Mouse (Mus musculus): ENCODE data around the gene Ddc. TPM values are rescaled to one million over a fixed set of nuclear protein-coding genes. Genes with fewer than 3 reads are reported as not detected.

The Ddc gene
- 32.5 and 48.4 TPM in 2 replicates for polyA plus RNA-seq (2014; fragmentation: Nextera tagmentation; extraction: Ambion mirVana)

DNA sequence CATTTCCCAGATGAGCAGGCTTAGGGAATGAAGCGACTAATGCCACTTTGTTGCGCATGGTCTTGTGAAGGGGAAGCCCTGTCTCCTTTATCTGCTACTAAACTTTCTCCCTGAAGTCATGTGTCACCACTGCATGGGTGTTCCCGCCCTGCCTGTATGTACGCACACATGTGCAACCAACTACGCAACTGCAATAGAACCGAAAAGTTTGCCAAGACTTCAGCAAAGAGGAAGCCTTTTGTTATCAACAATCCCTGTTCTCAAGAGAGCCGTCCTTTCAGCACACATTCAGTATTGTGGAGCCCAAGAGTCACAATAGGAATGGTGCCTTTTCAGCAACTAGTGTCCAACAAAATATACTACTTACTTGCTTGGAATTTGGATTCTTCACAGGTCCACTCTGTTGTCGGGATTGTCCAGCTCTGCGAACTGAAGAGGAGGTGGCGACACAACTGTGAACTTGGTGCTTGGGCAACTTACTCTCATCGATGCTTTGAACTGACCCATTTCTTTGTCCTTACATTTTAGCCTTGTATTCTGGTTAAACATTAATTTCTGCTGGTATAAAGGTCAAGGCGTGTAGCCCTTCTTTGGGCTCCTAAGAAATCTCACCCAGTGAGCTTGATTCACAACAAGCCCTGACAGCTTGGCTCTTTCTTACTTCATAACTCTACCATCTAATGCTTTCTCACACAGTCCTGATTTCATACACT is at the start of gene Ddc:
TSS of gene Ddc (minus strand) at position 500 of the 713 bp plus-strand sequence.
- DNase-seq (ENCODE audit: low spot score) = no peak
- H3K27ac ChIP-seq (replicated peaks; ENCODE audit: low read depth, low read length) = no peak within 1 kb of the TSS
- H3K4me3 ChIP-seq (ENCODE audit: low read depth, low read length) = no peak within 1 kb of the TSS
- H3K36me3 ChIP-seq (ENCODE audit: control insufficient read depth, insufficient read depth, low read length) = no peaks in the 10 kb centered on the region
- H3K4me1 ChIP-seq (ENCODE audit: control insufficient read depth, insufficient read depth, low read length) = no peaks in the 10 kb centered on the region
- no peaks in the 10 kb centered on the region for H3K9me3 ChIP-seq (ENCODE audit: control insufficient read depth, low read length)
- H3K9ac ChIP-seq (ENCODE audit: low read depth, low read length) = no peak within 1 kb of the TSS
- no peaks in the 10 kb centered on the region for H3K27me3 ChIP-seq (replicated peaks; ENCODE audit: control insufficient read depth, insufficient read depth, low read length)
- no peak within 1 kb of the TSS for H3K4me2 ChIP-seq (ENCODE audit: low read depth, low read length)
- no peak for ATAC-seq (ENCODE audit: low read depth)
- WGBS = 86% methylated on average over 12 of the region's 12 CpGs

DNA sequence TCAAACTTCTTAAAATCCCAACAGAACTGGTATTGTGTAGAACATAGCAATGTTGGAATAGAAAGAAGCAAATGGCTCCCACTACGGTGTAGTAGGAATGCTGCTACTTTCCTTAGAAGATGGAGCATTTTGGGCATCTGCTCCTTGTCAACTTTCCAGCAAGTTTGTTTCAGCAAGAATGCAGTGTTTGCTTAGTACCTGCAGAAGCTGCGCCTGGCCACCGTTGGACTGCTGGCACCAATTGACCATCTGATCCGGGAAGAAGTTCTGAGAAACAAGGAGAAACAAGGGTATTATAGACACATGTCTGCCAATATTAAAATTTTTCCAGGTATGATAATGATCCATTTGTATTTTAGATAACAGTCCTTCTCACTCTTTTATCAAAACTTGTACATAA is 47.8 kb upstream of the Ddc start:
- H3K9me3 ChIP-seq (ENCODE audit: control insufficient read depth, low read length) = no peaks in the 10 kb centered on the region
- H3K27me3 ChIP-seq (replicated peaks; ENCODE audit: control insufficient read depth, insufficient read depth, low read length) = no peaks in the 10 kb centered on the region
- DNase-seq (ENCODE audit: low spot score) = no peak
- no peak overlapping the region for H3K4me2 ChIP-seq (ENCODE audit: low read depth, low read length)
- no peak overlapping the region for H3K9ac ChIP-seq (ENCODE audit: low read depth, low read length)
- WGBS = 84% methylated on average over 4 of the region's 4 CpGs
- ATAC-seq (ENCODE audit: low read depth) = no peak
- no peak overlapping the region for H3K27ac ChIP-seq (replicated peaks; ENCODE audit: low read depth, low read length)
- no peak overlapping the region for H3K4me3 ChIP-seq (ENCODE audit: low read depth, low read length)
- H3K4me1 ChIP-seq (ENCODE audit: control insufficient read depth, insufficient read depth, low read length) = peaks cover 37% of the 10 kb centered on the region
- H3K36me3 ChIP-seq (ENCODE audit: control insufficient read depth, insufficient read depth, low read length) = peaks cover 71% of the 10 kb centered on the region

DNA sequence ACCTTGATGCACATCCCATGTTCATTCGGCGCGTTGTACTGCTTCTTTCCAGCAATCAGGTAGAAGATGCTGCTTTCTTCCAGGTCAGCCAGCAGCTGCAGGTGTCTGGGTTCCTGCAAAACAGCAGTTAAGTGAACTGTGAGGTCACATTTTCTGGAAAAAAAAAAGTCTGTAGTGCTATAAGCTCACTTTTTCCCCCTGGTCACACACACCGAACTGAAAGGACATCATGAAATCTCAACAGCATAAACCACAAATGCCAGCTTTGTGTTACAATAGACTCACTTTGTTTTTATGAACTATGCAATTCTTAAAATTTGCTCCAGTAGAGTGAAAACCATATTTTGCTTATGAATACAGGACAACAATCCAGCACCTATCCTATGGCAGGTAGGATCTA is 46.9 kb upstream of the Ddc start:
- Histone ChIP-seq H3K4me1 (ENCODE audit: control insufficient read depth, insufficient read depth, low read length) (peaks cover 34% of the 10 kb centered on the region), H3K36me3 (ENCODE audit: control insufficient read depth, insufficient read depth, low read length) (peaks cover 71% of the 10 kb centered on the region)
- ATAC-seq (ENCODE audit: low read depth) = no peak

DNA sequence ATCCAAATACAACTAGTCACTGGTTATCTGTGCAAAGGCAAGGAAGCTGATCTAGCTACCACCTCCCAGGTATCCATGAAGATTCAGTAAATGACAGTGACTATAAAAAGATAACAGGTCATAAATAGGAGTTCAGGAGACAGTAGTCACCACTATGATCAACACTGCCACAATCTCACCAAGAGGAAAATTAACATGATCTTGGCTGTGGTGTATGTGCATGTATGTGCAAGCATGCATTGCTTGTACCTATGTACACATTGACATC is 46.1 kb upstream of the Ddc start:
- Histone ChIP-seq H3K4me2 (ENCODE audit: low read depth, low read length) (no peak overlapping the region), H3K4me3 (ENCODE audit: low read depth, low read length) (no peak overlapping the region), H3K9ac (ENCODE audit: low read depth, low read length) (no peak overlapping the region), H3K36me3 (ENCODE audit: control insufficient read depth, insufficient read depth, low read length) (peaks cover 74% of the 10 kb centered on the region), H3K9me3 (ENCODE audit: control insufficient read depth, low read length) (no peaks in the 10 kb centered on the region), H3K27me3 (replicated peaks; ENCODE audit: control insufficient read depth, insufficient read depth, low read length) (no peaks in the 10 kb centered on the region), H3K27ac (replicated peaks; ENCODE audit: low read depth, low read length) (peak overlapping the region; percentile 74; the same call in 1 of the 2 replicates), H3K4me1 (ENCODE audit: control insufficient read depth, insufficient read depth, low read length) (peaks cover 28% of the 10 kb centered on the region)
- DNase-seq (ENCODE audit: low spot score) (no peak), ATAC-seq (ENCODE audit: low read depth) (no peak)

More for the DNA sequence above, 46.9 kb upstream of the Ddc start:
- DNase-seq (ENCODE audit: low spot score) = no peak
- H3K4me3 ChIP-seq (ENCODE audit: low read depth, low read length) = no peak overlapping the region
- H3K4me2 ChIP-seq (ENCODE audit: low read depth, low read length) = no peak overlapping the region
- H3K27ac ChIP-seq (replicated peaks; ENCODE audit: low read depth, low read length) = no peak overlapping the region
- H3K9ac ChIP-seq (ENCODE audit: low read depth, low read length) = no peak overlapping the region
- H3K27me3 ChIP-seq (replicated peaks; ENCODE audit: control insufficient read depth, insufficient read depth, low read length) = no peaks in the 10 kb centered on the region
- 94% methylated on average over 4 of the region's 4 CpGs for WGBS
- no peaks in the 10 kb centered on the region for H3K9me3 ChIP-seq (ENCODE audit: control insufficient read depth, low read length)

DNA sequence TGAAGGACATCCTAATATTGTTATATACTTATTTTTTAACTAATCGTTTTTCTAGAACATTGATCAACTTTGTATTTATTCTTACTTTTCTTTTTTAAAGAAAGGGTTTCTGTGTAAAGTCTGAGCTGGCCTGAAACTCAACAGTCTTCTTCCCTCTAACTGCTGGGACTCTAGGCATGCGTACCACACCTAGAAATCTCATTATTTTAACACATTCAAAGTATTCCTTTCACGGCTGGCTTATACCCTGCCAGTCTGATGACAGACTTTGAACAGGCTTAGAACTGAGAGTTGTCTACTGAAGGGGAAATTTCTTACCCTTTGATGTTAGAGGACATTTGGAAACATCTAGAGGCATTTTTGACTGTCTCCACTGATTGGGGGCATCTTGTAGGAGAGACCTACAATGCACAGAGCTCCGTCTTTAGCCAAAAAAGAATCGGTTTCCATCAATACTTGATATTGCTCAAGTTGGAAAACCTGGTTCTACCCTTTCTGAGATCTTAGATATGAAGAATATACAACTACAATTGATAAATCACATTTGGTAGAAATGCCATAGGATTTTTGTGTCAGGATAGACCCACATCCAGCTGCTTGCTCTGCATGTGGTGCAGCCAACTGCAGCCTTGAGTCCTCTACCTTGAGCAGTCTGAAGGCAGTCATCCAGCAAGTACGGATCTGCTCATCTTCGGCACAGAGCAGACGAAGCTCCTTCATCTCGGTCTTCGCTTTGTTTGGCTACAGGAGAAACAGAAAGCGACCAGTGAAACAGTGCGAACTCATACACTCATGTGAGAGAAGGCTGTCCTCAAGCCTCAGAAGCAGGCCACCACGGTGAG is 45.5 kb upstream of the Ddc start:
- H3K4me3 ChIP-seq (ENCODE audit: low read depth, low read length) = no peak overlapping the region
- no peak for ATAC-seq (ENCODE audit: low read depth)
- no peak overlapping the region for H3K9ac ChIP-seq (ENCODE audit: low read depth, low read length)
- H3K4me1 ChIP-seq (ENCODE audit: control insufficient read depth, insufficient read depth, low read length) = peaks cover 23% of the 10 kb centered on the region
- H3K9me3 ChIP-seq (ENCODE audit: control insufficient read depth, low read length) = no peaks in the 10 kb centered on the region
- WGBS = 82% methylated on average over 13 of the region's 13 CpGs
- H3K27me3 ChIP-seq (replicated peaks; ENCODE audit: control insufficient read depth, insufficient read depth, low read length) = no peaks in the 10 kb centered on the region
- no peak overlapping the region for H3K4me2 ChIP-seq (ENCODE audit: low read depth, low read length)
- H3K36me3 ChIP-seq (ENCODE audit: control insufficient read depth, insufficient read depth, low read length) = peaks cover 79% of the 10 kb centered on the region
- H3K27ac ChIP-seq (replicated peaks; ENCODE audit: low read depth, low read length) = peak overlapping the region; percentile 74
- DNase-seq (ENCODE audit: low spot score) = no peak

DNA sequence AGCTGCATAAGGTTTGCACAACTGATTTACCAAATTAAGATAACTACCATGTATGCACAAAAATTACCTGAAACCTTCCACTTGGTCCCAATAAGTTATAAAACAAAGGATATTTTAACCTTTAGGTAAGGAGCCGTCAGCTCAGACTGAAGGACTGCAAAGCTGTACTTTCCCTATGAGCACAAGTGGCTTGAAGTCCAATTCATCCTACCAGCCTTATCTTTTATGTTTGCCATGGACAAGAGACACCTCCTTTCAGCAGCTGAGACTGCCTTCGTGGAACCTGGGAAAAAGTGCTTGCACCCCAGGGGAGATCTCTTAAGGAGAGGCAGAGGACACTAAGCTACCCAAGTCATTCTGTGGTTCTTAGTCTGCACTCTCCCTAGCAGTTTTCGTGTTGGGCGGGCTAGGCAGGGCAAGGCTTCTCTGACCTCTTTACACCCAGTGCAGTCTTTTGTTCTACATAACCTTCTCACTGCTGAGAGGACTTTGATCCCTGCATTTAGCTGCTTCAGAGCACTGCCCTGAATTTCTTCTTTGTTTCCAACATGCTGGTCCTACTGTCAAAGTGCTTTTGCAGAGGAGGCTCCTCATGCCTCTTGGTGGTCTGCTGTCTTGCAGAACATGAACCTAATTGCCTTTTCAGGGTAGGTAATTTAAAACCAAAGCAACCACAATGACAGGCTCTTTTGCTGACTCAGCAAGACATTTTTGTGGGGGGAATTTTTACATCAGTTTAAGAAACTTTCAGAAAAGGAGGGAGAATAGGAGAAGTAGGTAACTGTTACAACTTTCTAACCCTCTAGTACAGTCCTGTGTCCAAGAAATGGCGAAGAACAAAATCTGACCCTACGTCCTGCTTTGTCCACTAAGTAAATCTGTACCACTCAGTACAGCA is 44.6 kb upstream of the Ddc start:
- Histone ChIP-seq H3K27ac (replicated peaks; ENCODE audit: low read depth, low read length) (peak overlapping the region; percentile 74), H3K27me3 (replicated peaks; ENCODE audit: control insufficient read depth, insufficient read depth, low read length) (no peaks in the 10 kb centered on the region), H3K4me1 (ENCODE audit: control insufficient read depth, insufficient read depth, low read length) (peaks cover 18% of the 10 kb centered on the region), H3K9ac (ENCODE audit: low read depth, low read length) (no peak overlapping the region), H3K4me3 (ENCODE audit: low read depth, low read length) (no peak overlapping the region), H3K4me2 (ENCODE audit: low read depth, low read length) (no peak overlapping the region), H3K9me3 (ENCODE audit: control insufficient read depth, low read length) (no peaks in the 10 kb centered on the region), H3K36me3 (ENCODE audit: control insufficient read depth, insufficient read depth, low read length) (peaks cover 86% of the 10 kb centered on the region)
- ATAC-seq (ENCODE audit: low read depth) (no peak; the same call in none of the 2 replicates), DNase-seq (ENCODE audit: low spot score) (peak; percentile 73)
- 60% methylated on average over 6 of the region's 6 CpGs for WGBS

DNA sequence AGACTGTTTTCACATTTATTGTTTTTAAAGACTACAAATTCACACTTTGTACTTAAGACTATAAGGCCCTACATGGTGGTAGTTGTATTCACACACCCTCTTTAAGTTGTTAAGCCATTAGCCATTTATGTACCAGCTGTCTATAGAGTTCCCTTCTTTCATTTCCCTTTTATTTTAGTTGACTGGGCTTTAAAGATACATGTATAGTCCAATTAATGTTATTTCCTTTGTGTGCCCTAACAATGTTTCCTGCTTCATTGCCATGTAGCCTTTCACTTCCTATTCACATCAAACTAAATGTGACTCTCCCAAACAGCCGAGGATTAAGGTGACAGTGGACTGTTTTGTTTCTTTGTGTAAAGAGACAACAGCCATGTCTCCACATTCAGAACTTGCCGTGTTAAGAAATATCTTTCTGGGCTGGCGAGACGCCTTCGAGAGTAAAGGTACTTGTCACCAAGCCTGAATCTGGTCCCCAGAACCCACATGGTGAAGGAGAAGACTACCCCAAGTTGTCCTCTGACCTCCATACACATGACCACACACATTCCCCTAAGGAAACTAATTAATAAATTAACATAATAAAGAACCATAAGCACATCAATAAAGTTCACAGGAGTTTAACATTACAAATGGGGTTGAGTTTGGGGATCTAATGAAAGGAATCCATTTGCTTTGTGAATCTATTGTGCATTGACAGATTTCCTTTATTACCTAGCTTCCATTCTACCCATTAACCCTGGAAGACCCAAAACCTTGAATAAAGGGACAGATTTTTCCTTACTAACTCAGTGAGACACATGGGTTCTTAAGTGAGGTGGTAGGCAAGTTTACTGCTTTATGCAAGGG is 43.1 kb upstream of the Ddc start:
- DNase-seq (ENCODE audit: low spot score) (no peak), ATAC-seq (ENCODE audit: low read depth) (no peak)
- Histone ChIP-seq H3K4me3 (ENCODE audit: low read depth, low read length) (no peak overlapping the region), H3K9ac (ENCODE audit: low read depth, low read length) (no peak overlapping the region), H3K36me3 (ENCODE audit: control insufficient read depth, insufficient read depth, low read length) (peaks cover 86% of the 10 kb centered on the region), H3K27ac (replicated peaks; ENCODE audit: low read depth, low read length) (0 out of 2 replicates have a peak overlapping the region, but pooled peaks have one; percentile 74), H3K9me3 (ENCODE audit: control insufficient read depth, low read length) (no peaks in the 10 kb centered on the region), H3K4me2 (ENCODE audit: low read depth, low read length) (no peak overlapping the region), H3K27me3 (replicated peaks; ENCODE audit: control insufficient read depth, insufficient read depth, low read length) (no peaks in the 10 kb centered on the region), H3K4me1 (ENCODE audit: control insufficient read depth, insufficient read depth, low read length) (peaks cover 10% of the 10 kb centered on the region; the same call in 1 of the 2 replicates)
- 78% methylated on average over 5 of the region's 5 CpGs for WGBS

DNA sequence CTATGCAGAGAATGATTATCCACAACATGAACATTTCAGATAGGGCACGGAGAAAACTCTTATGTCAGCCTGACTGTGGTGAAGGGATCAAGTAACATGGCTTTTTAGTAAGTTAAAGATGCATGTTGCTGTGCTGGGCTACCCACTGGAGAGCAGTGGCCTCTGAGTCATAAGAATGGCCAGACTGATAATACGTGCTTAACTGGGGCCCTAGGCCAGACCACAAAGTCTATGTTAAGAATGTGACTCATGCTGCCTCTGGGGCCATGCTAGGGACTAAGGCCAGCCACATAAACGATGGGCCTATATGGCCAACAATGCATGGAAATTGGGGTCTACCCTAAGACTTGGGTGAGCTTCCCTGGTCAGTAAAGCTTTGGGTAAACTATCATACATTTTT is 41.7 kb upstream of the Ddc start:
- DNase-seq (ENCODE audit: low spot score) (no peak), ATAC-seq (ENCODE audit: low read depth) (no peak)
- peak overlapping the region; percentile 22; the same call in 1 of the 2 replicates for H3K27ac ChIP-seq (replicated peaks; ENCODE audit: low read depth, low read length)
- H3K4me3 ChIP-seq (ENCODE audit: low read depth, low read length) = no peak overlapping the region
- H3K4me2 ChIP-seq (ENCODE audit: low read depth, low read length) = no peak overlapping the region
- H3K27me3 ChIP-seq (replicated peaks; ENCODE audit: control insufficient read depth, insufficient read depth, low read length) = no peaks in the 10 kb centered on the region
- H3K9ac ChIP-seq (ENCODE audit: low read depth, low read length) = no peak overlapping the region
- 55% methylated on average over 3 of the region's 3 CpGs for WGBS
- H3K9me3 ChIP-seq (ENCODE audit: control insufficient read depth, low read length) = no peaks in the 10 kb centered on the region
- H3K36me3 ChIP-seq (ENCODE audit: control insufficient read depth, insufficient read depth, low read length) = peaks cover 87% of the 10 kb centered on the region
- H3K4me1 ChIP-seq (ENCODE audit: control insufficient read depth, insufficient read depth, low read length) = peaks cover 13% of the 10 kb centered on the region; the same call in 1 of the 2 replicates
